Comparison of ENCODE assay signal across 7 mouse cellular contexts in genomic region chr6:32328028-32328427, GRCm38 (mm10).
DNase-seq lines count a peak whose midpoint lies in the region; ATAC-seq and TF ChIP-seq lines count a peak whose summit lies in the region.

No protein-coding gene starts in this region.

- H3K27me3 ChIP-seq in midbrain, embryonic 11.5 days (ENCODE audit: control insufficient read depth, insufficient read depth, low read length), result no peaks in the 10 kb centered on the region
- no peaks in the 10 kb centered on the region for H3K27me3 ChIP-seq in spleen, adult 2 months (ENCODE audit: control insufficient read depth, insufficient read depth, low read length)

- H3K9me3 ChIP-seq in midbrain, embryonic 11.5 days (ENCODE audit: control insufficient read depth, low read length), result no peaks in the 10 kb centered on the region

- H3K4me2 ChIP-seq in midbrain, embryonic 11.5 days, result no peak overlapping the region

- no peak overlapping the region for H3K9ac ChIP-seq in midbrain, embryonic 11.5 days (ENCODE audit: low read length)

- H3K4me1 ChIP-seq in midbrain, embryonic 11.5 days (ENCODE audit: control insufficient read depth, insufficient read depth, low read length), result peaks cover 8% of the 10 kb centered on the region
- no peaks in the 10 kb centered on the region for H3K4me1 ChIP-seq in spleen, adult 2 months (ENCODE audit: control insufficient read depth, insufficient read depth, insufficient read length)

- peak; percentile 80 for DNase-seq in adipocyte (ENCODE audit: low spot score)
- DNase-seq in cerebellum, postnatal 4 days (ENCODE audit: low spot score in 2 of 2), result peak; percentile 58 to 76
- peak; percentile 78 for DNase-seq in gastrocnemius, adult 2 months
- DNase-seq in induced T-regulatory cell, adult 2 months (ENCODE audit: low read depth), result peak; percentile 52
- DNase-seq in left cerebral cortex, adult 8-10 months (ENCODE audit: low spot score in 2 of 2), result peak; percentile 37 to 60
- peak; percentile 95 for DNase-seq in midbrain, embryonic 11.5 days (ENCODE audit: low spot score, missing footprints)
- DNase-seq in spleen, adult 2 months (ENCODE audit: low read depth in 1 of 2, low spot score in 2 of 2), result peak in 1 of 2 experiments; percentile 12

- H3K4me3 ChIP-seq in gastrocnemius, adult 2 months, result no peak overlapping the region
- H3K4me3 ChIP-seq in midbrain, embryonic 11.5 days (ENCODE audit: low read depth, low read length), result no peak overlapping the region
- no peak overlapping the region for H3K4me3 ChIP-seq in spleen, adult 2 months (ENCODE audit: extremely low read depth, insufficient read depth, insufficient read length)

- TF ChIP-seq POLR2A in spleen, adult 2 months (IDR thresholded peaks at IDR 0.05; ENCODE audit: low read depth, low read length), result no peak

- intact Hi-C loops in gastrocnemius, adult 2 months (cut with DNase I), result loop anchor here (1.0 to 5.0 kb wide), 3 partner anchors 149 to 799 kb away; no protein-coding TSS in a partner anchor

- WGBS in midbrain, embryonic 11.5 days, result 4% methylated on average over 8 of the region's 8 CpGs
- WGBS in spleen, adult 2 months, result 1% methylated on average over 8 of the region's 8 CpGs

- ATAC-seq in midbrain, embryonic 11.5 days (ENCODE audit: low FRiP score), result peak; percentile 64; the same call in 1 of the 2 replicates

- H3K27ac ChIP-seq in gastrocnemius, adult 2 months, result no peak overlapping the region
- no peak overlapping the region for H3K27ac ChIP-seq in midbrain, embryonic 11.5 days (ENCODE audit: low read depth, low read length)
- no peak overlapping the region for H3K27ac ChIP-seq in spleen, adult 2 months (ENCODE audit: insufficient read depth, low read length)

- H3K36me3 ChIP-seq in midbrain, embryonic 11.5 days (ENCODE audit: control insufficient read depth, insufficient read depth, low read length), result no peaks in the 10 kb centered on the region
- H3K36me3 ChIP-seq in spleen, adult 2 months (ENCODE audit: control insufficient read depth, insufficient read depth, low read length), result no peaks in the 10 kb centered on the region

- TF ChIP-seq CTCF in gastrocnemius, adult 2 months (IDR thresholded peaks at IDR 0.05), result peak; percentile 99; the same call in 1 of the 2 replicates
- TF ChIP-seq CTCF in spleen, adult 2 months (IDR thresholded peaks at IDR 0.05; ENCODE audit: extremely low read depth, insufficient read depth, insufficient read length, insufficient replicate concordance), result peak; percentile 49; the same call in 1 of the 2 replicates
